Mouse (Mus musculus) testis, postnatal 14 days (tissue): ENCODE measurements around the gene Dand5.

Experiments
- DNase-seq: peaks from one replicate; pipeline ENCODE4 v3.0.0; 2021; ENCODE audit warnings: low spot score

Dand5 gene

DNA sequence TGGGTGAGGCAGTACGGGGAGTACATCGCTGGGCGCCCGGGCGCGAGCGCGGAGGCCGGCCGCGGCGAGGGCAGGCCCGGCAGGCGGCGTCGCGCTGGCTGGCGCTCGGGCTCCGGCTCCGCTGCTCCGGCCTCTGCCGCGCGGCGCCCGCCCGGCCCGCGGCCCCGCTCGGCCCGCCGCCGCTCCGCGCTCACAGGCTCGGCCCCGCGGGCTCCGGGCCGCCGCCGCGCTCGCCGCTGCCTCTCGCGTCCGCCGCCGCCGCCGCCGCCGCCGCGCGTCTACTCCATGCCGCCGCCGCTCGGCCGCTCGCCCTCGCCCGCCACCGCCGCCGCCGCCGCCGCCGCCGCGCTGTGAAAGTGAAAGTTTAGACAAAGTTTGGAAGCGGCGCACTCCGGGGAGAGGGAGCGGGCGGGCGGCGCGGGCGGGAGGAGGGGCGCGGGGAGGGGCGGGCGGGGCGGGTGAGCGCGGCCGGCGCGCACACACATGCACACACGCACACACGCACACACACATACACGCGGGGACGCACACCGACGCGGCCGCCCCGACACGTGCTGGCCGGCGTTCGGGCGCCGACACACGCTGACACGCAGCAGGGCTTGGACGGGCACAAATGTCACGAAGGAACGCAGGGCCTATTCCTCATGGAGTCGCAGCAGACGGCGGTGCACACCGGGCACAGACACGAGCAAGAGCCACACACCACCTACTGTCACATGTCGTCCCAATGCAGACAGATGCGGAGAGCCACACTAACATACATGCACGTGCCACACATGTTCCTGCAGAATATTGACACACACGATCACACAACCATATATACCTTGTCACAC lies 22.4 kb downstream of the Dand5 start, which contains the start of gene Nfix:
Gene Nfix, minus strand, starts transcription at position 346 of the 833 bp plus-strand sequence.
- no peak for DNase-seq

DNA sequence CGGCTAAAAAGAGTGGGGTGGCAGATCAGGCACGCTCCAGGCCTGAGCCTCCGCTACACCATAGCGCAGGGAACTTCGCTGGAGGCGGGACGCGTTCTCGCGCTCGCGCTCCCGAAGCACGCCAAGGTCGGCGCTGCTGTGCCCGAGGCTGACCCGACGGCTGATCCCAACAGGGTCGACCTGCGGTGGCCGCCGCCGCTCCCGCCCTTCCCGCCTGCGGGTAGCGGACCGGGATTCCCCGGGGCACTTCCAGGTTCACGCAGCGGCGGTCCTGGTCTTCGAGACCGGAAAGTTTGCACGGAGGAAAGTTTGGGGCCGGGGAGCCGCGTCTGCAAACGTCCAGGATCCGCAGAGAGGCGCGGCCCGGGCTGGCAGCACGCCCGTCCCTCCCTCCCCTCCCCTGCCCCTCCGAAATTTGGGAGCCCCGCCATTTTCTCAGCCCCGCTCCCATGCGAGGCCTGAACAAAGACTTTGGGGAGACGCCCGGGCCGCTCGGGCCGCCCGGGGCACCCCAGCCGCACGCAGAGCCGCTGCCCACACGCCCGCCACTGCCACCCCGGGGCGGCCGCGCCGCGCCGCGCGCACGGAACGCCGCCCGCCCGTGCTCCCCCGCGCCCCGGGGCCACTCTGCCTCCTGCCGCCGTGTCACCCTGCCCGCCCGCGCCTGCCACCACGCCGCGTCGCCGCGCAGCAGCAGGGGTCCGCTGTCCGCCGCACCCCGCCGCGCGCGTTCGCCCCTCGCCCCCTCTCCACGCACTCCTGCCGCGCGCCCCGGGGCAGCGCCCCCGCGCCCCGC lies 23.3 kb downstream of the Dand5 start:
- peak; percentile 79 for DNase-seq

- no peak for DNase-seq
Measured at GRCm38 (mm10) chr8:84798446-84799135, 24.0 kb downstream of the Dand5 start.

- no peak for DNase-seq
Measured at GRCm38 (mm10) chr8:84797971-84798370, 24.7 kb downstream of the Dand5 start.

DNA sequence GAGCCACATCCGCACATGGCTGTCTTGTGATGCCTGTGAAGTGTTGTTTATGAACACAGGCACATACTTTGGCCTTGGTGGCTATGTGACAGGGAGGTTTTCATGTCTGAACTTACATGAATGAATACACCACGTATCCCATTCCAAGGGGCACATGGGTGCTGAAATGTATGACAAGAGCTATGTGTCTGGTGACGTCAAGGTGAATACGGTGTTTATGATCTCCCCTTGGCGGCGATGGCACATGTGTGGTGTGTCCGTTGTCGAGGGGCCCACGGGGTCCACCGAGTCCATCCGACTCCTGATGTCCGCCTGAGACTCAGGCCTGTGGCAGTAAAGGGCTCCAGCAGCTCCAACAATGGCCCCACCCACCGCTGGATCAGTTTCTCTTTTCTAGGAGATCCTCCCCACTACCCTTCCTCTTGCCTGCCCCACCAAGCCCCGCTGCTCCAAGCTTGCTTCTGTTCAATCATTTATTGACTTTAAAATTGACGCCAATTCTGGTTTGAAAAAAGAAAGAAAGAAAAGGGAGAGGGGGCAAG lies 25.3 kb downstream of the Dand5 start:
- no peak for DNase-seq

DNA sequence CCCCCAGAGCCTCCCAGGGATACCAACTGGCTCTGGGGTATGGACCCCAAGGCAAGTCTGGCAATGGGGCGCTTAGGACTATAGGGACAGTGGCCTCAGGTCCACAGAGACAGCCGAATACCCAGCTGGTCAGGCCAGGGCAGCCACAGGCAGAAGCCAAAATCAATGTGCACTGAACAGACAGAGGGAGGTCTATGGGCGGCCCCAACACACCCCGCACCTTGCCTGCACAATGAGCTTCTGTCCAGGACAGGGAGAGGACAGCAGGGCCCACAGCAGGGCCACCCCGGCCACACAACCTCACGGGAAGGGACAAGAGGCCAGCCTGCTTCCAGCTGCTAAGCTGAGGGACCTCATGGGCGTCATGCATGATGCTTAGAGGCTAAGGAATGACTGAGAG lies 28.1 kb downstream of the Dand5 start:
- DNase-seq, result no peak

- DNase-seq, result no peak
Measured at GRCm38 (mm10) chr8:84793791-84794485, 28.7 kb downstream of the Dand5 start.

DNA sequence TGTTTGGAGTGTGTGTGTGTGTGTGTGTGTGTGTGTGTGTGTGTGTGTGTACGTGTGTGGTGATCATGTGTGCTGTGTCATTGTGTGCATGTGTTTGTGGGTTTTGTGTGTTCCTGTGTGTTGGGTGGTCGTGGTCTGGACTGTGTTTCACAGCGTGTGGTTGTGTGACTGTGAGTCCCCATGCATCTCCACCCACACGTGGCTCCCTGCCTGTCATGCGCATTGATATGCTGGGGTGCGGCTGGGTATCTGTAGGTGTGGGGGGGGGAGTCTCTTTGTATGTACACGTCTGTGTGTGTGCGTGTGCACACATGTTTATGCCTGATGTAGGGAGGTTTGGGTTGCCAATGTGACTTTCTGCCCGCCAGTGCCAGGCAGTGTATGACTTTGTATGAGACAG lies 29.5 kb downstream of the Dand5 start:
- DNase-seq, result no peak

- no peak for DNase-seq
Measured at GRCm38 (mm10) chr8:84792429-84792947, 30.1 kb downstream of the Dand5 start.

GRCm38 (mm10) chr8:84790537-84790936 lies 32.1 kb downstream of the Dand5 start:
- no peak for DNase-seq

GRCm38 (mm10) chr8:84789855-84790486 lies 32.7 kb downstream of the Dand5 start:
- DNase-seq, result no peak

- DNase-seq, result no peak
Measured at GRCm38 (mm10) chr8:84789345-84789744, 33.3 kb downstream of the Dand5 start.

DNA sequence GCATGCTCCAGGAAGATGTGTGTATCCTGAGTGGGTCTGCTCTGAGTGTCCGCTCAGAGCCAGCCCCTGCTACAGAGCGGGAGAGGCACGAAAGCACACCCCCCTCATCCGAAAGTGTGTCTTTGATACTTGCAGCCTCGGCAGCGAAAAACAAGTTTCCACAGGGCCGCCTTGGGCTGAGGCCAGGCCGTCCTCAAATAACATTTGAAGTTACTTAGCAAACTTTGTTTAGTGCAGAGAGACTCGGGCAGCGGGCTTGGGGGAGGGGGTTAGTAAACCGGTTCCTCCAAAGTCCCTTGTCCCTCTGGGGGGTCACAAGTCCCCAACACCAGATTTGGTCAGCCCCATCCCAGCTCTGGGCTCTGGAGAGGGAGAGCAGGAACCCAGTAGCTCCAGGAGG lies 33.7 kb downstream of the Dand5 start:
- DNase-seq, result peak; percentile 76

GRCm38 (mm10) chr8:84787523-84788302 lies 34.9 kb downstream of the Dand5 start:
- no peak for DNase-seq

GRCm38 (mm10) chr8:84786801-84787467 lies 35.7 kb downstream of the Dand5 start:
- no peak for DNase-seq

GRCm38 (mm10) chr8:84785756-84786677 lies 36.6 kb downstream of the Dand5 start:
- peak; percentile 55 for DNase-seq

- DNase-seq, result no peak
Measured at GRCm38 (mm10) chr8:84785506-84785755, 37.2 kb downstream of the Dand5 start.

DNA sequence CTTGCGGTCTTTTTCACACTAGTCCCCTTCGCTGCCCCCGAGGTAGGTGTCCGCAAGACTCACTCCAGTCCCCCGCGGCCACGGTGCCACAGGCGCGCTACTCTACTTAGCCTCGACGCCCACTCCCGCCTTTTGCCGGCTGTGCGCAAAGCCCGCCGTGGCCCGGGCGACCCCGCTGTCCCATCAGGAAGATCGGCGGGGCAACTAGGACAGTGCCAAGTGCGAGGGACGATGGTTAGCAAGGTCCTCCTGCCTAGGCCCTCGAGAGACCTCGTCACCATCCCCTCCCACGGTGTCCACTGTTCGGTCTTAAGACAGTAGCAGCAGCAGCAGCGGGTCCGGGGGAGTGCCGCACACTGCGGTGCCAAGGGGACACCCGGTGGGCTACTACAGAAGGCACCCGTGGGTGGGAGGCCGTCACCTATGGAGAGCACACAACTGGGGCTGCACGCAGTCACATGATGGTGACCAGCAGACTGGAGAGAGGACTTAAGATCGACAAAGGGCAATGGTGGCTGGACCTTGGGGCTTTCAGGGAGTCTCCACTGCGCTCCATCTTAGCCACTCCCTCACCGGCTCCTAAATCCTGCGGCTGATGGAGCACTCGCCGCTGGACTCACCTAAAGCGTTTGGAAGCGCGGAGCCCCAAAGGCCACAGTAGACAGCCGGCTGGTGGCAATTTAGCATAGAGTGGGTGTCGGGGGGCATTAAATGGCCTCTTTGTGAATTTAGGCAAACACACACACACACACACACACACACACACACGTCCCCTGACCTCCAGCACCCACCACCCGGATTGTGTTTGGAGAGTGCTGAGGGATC lies 37.7 kb downstream of the Dand5 start:
- DNase-seq, result no peak
